Mouse (Mus musculus) intestine, embryonic 16.5 days (tissue): ENCODE measurements around the gene Slc19a3. TPM values are rescaled to one million over a fixed set of nuclear protein-coding genes. Genes with fewer than 3 reads are reported as not detected.

Experiments used
- ATAC-seq: fragments of 200-750 bp; cut with Nextera tagmentation; 2 replicates; pipeline ENCODE4 v1.8.0; 2017; ENCODE audit warnings: moderate TSS enrichment, moderate library complexity
- H3K27ac ChIP-seq: fragments of 300-500 bp; sonication (generic); 2 replicates; pipeline ENCODE4 v1.5.1; 2014; ENCODE audit warnings: mild to moderate bottlenecking, low read length
- H3K27me3 ChIP-seq: fragments of 300-500 bp; sonication (generic); replicated peaks from 2 replicates; pipeline ENCODE4 v1.6.1; 2014; ENCODE audit warnings: low read length, control low read depth, mixed read lengths; ENCODE audit not compliant: control insufficient read depth, insufficient read depth
- H3K36me3 ChIP-seq: fragments of 300-500 bp; sonication (generic); 2 replicates; pipeline ENCODE4 v1.6.1; 2014; ENCODE audit warnings: low read length, control low read depth; ENCODE audit not compliant: control insufficient read depth, insufficient read depth
- H3K4me1 ChIP-seq: fragments of 300-500 bp; sonication (generic); 2 replicates; pipeline ENCODE4 v1.6.1; 2014; ENCODE audit warnings: low read length, control low read depth, mixed read lengths; ENCODE audit not compliant: control insufficient read depth, insufficient read depth
- H3K4me2 ChIP-seq: fragments of 300-500 bp; sonication (generic); 2 replicates; pipeline ENCODE4 v1.6.1; 2014; ENCODE audit warnings: low read depth, low read length, control low read depth
- H3K4me3 ChIP-seq: fragments of 300-500 bp; sonication (generic); 2 replicates; pipeline ENCODE4 v1.5.1; 2014; ENCODE audit warnings: mild to moderate bottlenecking, low read length
- H3K9ac ChIP-seq: fragments of 300-500 bp; sonication (generic); 2 replicates; pipeline ENCODE4 v1.6.1; 2014; ENCODE audit warnings: low read depth, low read length
- H3K9me3 ChIP-seq: fragments of 300-500 bp; sonication (generic); 2 replicates; pipeline ENCODE4 v1.6.1; 2016; ENCODE audit warnings: low read length, control low read depth; ENCODE audit not compliant: control insufficient read depth
- WGBS: fragments of 180-500 bp; shearing (Covaris S2); extraction: QIAGEN DNeasy Blood & Tissue Kit; methylation state at CpG from one replicate; pipeline ENCODE4 v1.1.7; 2014; 5-methylcytosine and 5-hydroxymethylcytosine counted together
- polyA plus RNA-seq: library from polyadenylated mRNA; unstranded; fragments of >200 nt; fragmentation: Nextera tagmentation; extraction: Ambion mirVana; gene quantifications from 2 replicates; pipeline ENCODE4 v1.2.1, GENCODE M21; 2015

Gene Slc19a3
- polyA plus RNA-seq, 1 experiment from 2014 or later = 1.9 TPM

DNA sequence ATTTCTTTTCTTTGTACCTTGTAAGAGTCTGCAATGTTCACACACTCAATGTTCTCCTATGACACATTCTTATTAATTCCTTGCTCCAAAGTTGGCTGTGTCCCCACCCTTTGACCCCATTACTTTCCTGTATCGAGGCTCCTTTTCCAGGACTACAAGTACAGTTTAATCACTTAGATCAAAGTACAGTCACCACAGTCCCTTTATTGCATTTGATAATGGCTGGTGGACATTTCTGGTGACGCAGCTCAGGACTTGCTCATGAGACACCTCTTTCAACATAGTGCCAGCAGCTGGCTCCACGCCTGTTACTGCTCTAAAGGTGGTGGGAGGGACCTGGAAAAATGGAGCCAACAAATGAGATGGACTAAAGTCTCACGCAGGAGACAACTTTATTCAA is 47.2 kb downstream of the Slc19a3 start:
- Histone ChIP-seq H3K4me2 (no peak overlapping the region), H3K27me3 (no peaks in the 10 kb centered on the region), H3K36me3 (no peaks in the 10 kb centered on the region), H3K9ac (no peak overlapping the region), H3K4me1 (0 out of 2 replicates have a peak, but pooled peaks cover 2% of the 10 kb centered on the region), H3K4me3 (no peak overlapping the region), H3K27ac (peak overlapping the region; percentile 80), H3K9me3 (no peaks in the 10 kb centered on the region)
- ATAC-seq = peak; percentile 91
- WGBS = 44% methylated on average over 4 of the region's 4 CpGs

DNA sequence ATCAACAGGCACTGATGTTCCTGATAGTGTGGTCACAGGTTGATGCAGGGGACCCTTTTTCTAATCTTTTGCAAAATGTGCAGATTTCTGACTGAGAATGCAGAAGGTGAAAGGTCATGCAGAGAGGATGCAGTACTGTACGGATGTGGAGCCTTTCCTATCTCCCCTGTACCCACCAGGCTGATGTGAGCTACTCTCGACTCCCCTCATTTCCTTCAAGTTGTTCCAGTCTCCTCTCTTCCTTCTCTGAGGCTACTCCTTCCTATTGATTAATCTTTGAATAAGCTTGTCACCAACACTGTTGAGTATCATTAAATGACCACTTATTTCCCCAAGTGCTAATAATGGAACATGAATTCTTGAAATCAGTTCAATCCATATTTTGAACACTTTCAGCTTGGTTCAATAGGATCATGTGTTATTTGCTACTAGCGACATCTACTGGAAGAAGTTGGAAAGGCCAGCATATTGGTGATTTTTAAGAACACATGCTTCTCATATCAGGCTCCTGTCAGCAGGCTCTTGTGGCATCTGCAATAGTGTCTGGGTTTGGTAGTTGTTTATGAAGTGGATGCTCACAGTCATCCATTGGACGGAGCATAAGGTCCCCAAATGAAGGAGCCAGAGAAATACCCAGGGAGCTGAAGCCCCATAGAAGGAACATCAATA is 50.6 kb downstream of the Slc19a3 start:
- Histone ChIP-seq H3K4me3 (no peak overlapping the region), H3K27me3 (no peaks in the 10 kb centered on the region), H3K9me3 (peaks cover 5% of the 10 kb centered on the region; the same call in 1 of the 2 replicates), H3K36me3 (no peaks in the 10 kb centered on the region), H3K4me1 (no peaks in the 10 kb centered on the region), H3K9ac (no peak overlapping the region), H3K4me2 (no peak overlapping the region), H3K27ac (no peak overlapping the region)
- 31% methylated on average over 4 of the region's 4 CpGs for WGBS
- ATAC-seq = no peak

- Histone ChIP-seq H3K36me3 (no peaks in the 10 kb centered on the region), H3K4me1 (no peaks in the 10 kb centered on the region), H3K27me3 (no peaks in the 10 kb centered on the region), H3K9me3 (peaks cover 5% of the 10 kb centered on the region; the same call in 1 of the 2 replicates), H3K9ac (no peak overlapping the region), H3K4me2 (no peak overlapping the region), H3K27ac (no peak overlapping the region), H3K4me3 (no peak overlapping the region)
- no peak for ATAC-seq
- 86% methylated on average over 6 of the region's 6 CpGs for WGBS
These were observed 51.5 kb downstream of the Slc19a3 start for GRCm38 (mm10) chr1:82986738-82987137.

GRCm38 (mm10) chr1:82977840-82978239 is 60.4 kb downstream of the Slc19a3 start:
- no peak overlapping the region for H3K27ac ChIP-seq
- no peak overlapping the region for H3K4me2 ChIP-seq
- no peak overlapping the region for H3K4me3 ChIP-seq
- H3K9me3 ChIP-seq = no peaks in the 10 kb centered on the region
- H3K9ac ChIP-seq = no peak overlapping the region
- no peaks in the 10 kb centered on the region for H3K4me1 ChIP-seq
- ATAC-seq = no peak
- no peaks in the 10 kb centered on the region for H3K36me3 ChIP-seq
- H3K27me3 ChIP-seq = no peaks in the 10 kb centered on the region

GRCm38 (mm10) chr1:82975750-82976149 is 62.5 kb downstream of the Slc19a3 start:
- 85% methylated on average over 5 of the region's 5 CpGs for WGBS
- Histone ChIP-seq H3K9me3 (no peaks in the 10 kb centered on the region), H3K4me1 (no peaks in the 10 kb centered on the region), H3K4me3 (no peak overlapping the region), H3K36me3 (no peaks in the 10 kb centered on the region), H3K27me3 (no peaks in the 10 kb centered on the region), H3K27ac (no peak overlapping the region), H3K9ac (no peak overlapping the region), H3K4me2 (no peak overlapping the region)
- no peak for ATAC-seq

DNA sequence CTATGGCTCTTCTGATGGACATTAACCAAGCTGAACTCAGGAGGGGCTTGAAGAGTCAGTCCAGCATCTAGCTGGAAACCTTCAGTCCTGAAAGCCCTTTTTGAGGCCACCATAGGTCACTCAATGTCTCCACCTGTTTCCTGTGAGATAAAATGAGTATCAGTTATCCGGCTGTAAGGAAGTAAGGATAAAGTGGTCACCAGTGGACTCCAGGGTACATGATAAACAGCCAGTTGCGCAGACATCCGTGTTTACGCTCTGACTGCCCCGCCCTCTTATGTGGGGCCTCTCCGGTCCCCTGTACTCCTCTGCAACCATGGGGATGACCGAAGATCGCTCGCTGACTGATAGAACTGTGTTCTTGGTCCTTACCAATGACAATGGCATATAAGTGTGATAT is 63.9 kb downstream of the Slc19a3 start:
- H3K36me3 ChIP-seq = no peaks in the 10 kb centered on the region
- no peaks in the 10 kb centered on the region for H3K9me3 ChIP-seq
- no peak overlapping the region for H3K27ac ChIP-seq
- H3K9ac ChIP-seq = no peak overlapping the region
- no peak overlapping the region for H3K4me3 ChIP-seq
- peak; percentile 65 for ATAC-seq
- H3K4me1 ChIP-seq = no peaks in the 10 kb centered on the region
- no peak overlapping the region for H3K4me2 ChIP-seq
- WGBS = 73% methylated on average over 9 of the region's 9 CpGs
- H3K27me3 ChIP-seq = no peaks in the 10 kb centered on the region

- no peak for ATAC-seq
These were observed 64.3 kb downstream of the Slc19a3 start for GRCm38 (mm10) chr1:82973901-82974300.

GRCm38 (mm10) chr1:82973244-82973643 is 65.0 kb downstream of the Slc19a3 start:
- Histone ChIP-seq H3K9ac (no peak overlapping the region), H3K27me3 (no peaks in the 10 kb centered on the region), H3K4me3 (no peak overlapping the region), H3K4me1 (no peaks in the 10 kb centered on the region), H3K27ac (no peak overlapping the region), H3K9me3 (no peaks in the 10 kb centered on the region), H3K4me2 (no peak overlapping the region), H3K36me3 (no peaks in the 10 kb centered on the region)
- no peak for ATAC-seq
- 81% methylated on average over 1 of the region's 1 CpGs for WGBS

More at GRCm38 (mm10) chr1:82973901-82974300, 64.3 kb downstream of the Slc19a3 start:
- Histone ChIP-seq H3K4me2 (no peak overlapping the region), H3K36me3 (no peaks in the 10 kb centered on the region), H3K27me3 (no peaks in the 10 kb centered on the region), H3K4me3 (no peak overlapping the region), H3K9ac (no peak overlapping the region), H3K9me3 (no peaks in the 10 kb centered on the region), H3K27ac (no peak overlapping the region), H3K4me1 (no peaks in the 10 kb centered on the region)
- WGBS = 70% methylated on average over 6 of the region's 6 CpGs

- Histone ChIP-seq H3K36me3 (no peaks in the 10 kb centered on the region), H3K27ac (no peak overlapping the region), H3K27me3 (no peaks in the 10 kb centered on the region), H3K4me2 (no peak overlapping the region), H3K9me3 (no peaks in the 10 kb centered on the region), H3K4me1 (no peaks in the 10 kb centered on the region), H3K4me3 (no peak overlapping the region), H3K9ac (no peak overlapping the region)
- WGBS = 47% methylated on average over 4 of the region's 4 CpGs
- no peak for ATAC-seq
These were observed 66.2 kb downstream of the Slc19a3 start for GRCm38 (mm10) chr1:82972046-82972445.

GRCm38 (mm10) chr1:82966413-82966812 is 71.8 kb downstream of the Slc19a3 start:
- Histone ChIP-seq H3K36me3 (no peaks in the 10 kb centered on the region), H3K4me1 (no peaks in the 10 kb centered on the region), H3K4me2 (no peak overlapping the region), H3K9me3 (no peaks in the 10 kb centered on the region), H3K27ac (no peak overlapping the region), H3K4me3 (no peak overlapping the region), H3K9ac (no peak overlapping the region), H3K27me3 (no peaks in the 10 kb centered on the region)
- 65% methylated on average over 3 of the region's 3 CpGs for WGBS
- ATAC-seq = no peak
